Mouse (Mus musculus) spleen, adult 2 months (tissue): ENCODE measurements around the gene Tlr6. TPM values are rescaled to one million over a fixed set of nuclear protein-coding genes. Genes with fewer than 3 reads are reported as not detected.

Source experiments
- DNase-seq, 2 experiments: peaks; one replicate each; pipeline versions ENCODE4 v3.0.0 to v3.0.0-alpha.2; 2012 to 2021; ENCODE audit warnings: low spot score in 2 of 2, low read depth in 1 of 2
- H3K27ac ChIP-seq: fragments of 200-500 bp; 2 replicates; pipeline ENCODE4 v1.5.1; 2012; ENCODE audit warnings: low read length, inconsistent platforms; ENCODE audit not compliant: insufficient read depth
- H3K27me3 ChIP-seq: fragments of 200-500 bp; 2 replicates; pipeline ENCODE4 v1.6.1; 2012; ENCODE audit warnings: mild to moderate bottlenecking, moderate library complexity, low read length, inconsistent platforms; ENCODE audit not compliant: control insufficient read depth, insufficient read depth
- H3K36me3 ChIP-seq: fragments of 200-500 bp; 2 replicates; pipeline ENCODE4 v1.6.1; 2012; ENCODE audit warnings: mild to moderate bottlenecking, low read length, inconsistent platforms; ENCODE audit not compliant: control insufficient read depth, insufficient read depth
- H3K4me1 ChIP-seq: fragments of 200-500 bp; 2 replicates; pipeline ENCODE4 v1.6.1; 2011; ENCODE audit warnings: inconsistent platforms; ENCODE audit not compliant: control insufficient read depth, insufficient read depth, insufficient read length
- H3K4me3 ChIP-seq: fragments of 200-500 bp; 2 replicates; pipeline ENCODE4 v1.5.1; 2011; ENCODE audit warnings: mild to moderate bottlenecking, inconsistent platforms; ENCODE audit not compliant: insufficient read depth, insufficient read length; ENCODE audit errors: extremely low read depth
- CTCF ChIP-seq: fragments of 200-500 bp; IDR thresholded peaks from 2 replicates; pipeline ENCODE4 v1.5.1; 2011; ENCODE audit warnings: mild to moderate bottlenecking, inconsistent platforms; ENCODE audit not compliant: insufficient read depth, insufficient read length, insufficient replicate concordance; ENCODE audit errors: extremely low read depth
- POLR2A ChIP-seq: fragments of 200-500 bp; IDR thresholded peaks from 2 replicates; pipeline ENCODE4 v1.6.1; 2011; ENCODE audit warnings: low read depth, low read length, inconsistent platforms
- WGBS: fragments of 180-500 bp; shearing (Covaris S2); methylation state at CpG from one replicate; pipeline ENCODE4 v1.1.7; 2018; 5-methylcytosine and 5-hydroxymethylcytosine counted together
- polyA plus RNA-seq: library from polyadenylated mRNA; depleted of rRNA; stranded (reverse); fragments of >200 nt; gene quantifications from 2 replicates; pipeline ENCODE4 v1.2.3, GENCODE M21; 2012

Gene Tlr6
- polyA plus RNA-seq, 1 experiment: 2.4 TPM

GRCm38 (mm10) chr5:64968961-64969860 lies 9.3 kb upstream of the Tlr6 start:
- Histone ChIP-seq H3K27ac (peak overlapping the region; percentile 60), H3K4me1 (peaks cover 6% of the 10 kb centered on the region), H3K27me3 (no peaks in the 10 kb centered on the region), H3K4me3 (peak overlapping the region; percentile 80), H3K36me3 (no peaks in the 10 kb centered on the region)
- WGBS: 7% methylated on average over 14 of the region's 14 CpGs
- no peak for TF ChIP-seq POLR2A
- TF ChIP-seq CTCF: no peak
- DNase-seq: peak in 1 of 2 experiments; percentile 22

- Histone ChIP-seq H3K4me1 (peaks cover 10% of the 10 kb centered on the region; the same call in 1 of the 2 replicates), H3K4me3 (no peak overlapping the region), H3K27ac (no peak overlapping the region), H3K27me3 (no peaks in the 10 kb centered on the region), H3K36me3 (no peaks in the 10 kb centered on the region)
- TF ChIP-seq POLR2A: no peak
- no peak for TF ChIP-seq CTCF
- DNase-seq: no peak
- 88% methylated on average over 3 of the region's 3 CpGs for WGBS
These were observed 3.8 kb upstream of the Tlr6 start for GRCm38 (mm10) chr5:64963735-64964134.

GRCm38 (mm10) chr5:64963271-64963670 lies 3.4 kb upstream of the Tlr6 start:
- Histone ChIP-seq H3K27me3 (no peaks in the 10 kb centered on the region), H3K27ac (no peak overlapping the region), H3K36me3 (no peaks in the 10 kb centered on the region), H3K4me1 (peaks cover 12% of the 10 kb centered on the region; the same call in 1 of the 2 replicates), H3K4me3 (no peak overlapping the region)
- no peak for TF ChIP-seq POLR2A
- no peak for TF ChIP-seq CTCF
- DNase-seq: no peak
- 88% methylated on average over 5 of the region's 5 CpGs for WGBS

- peak; percentile 49 to 78 for DNase-seq
- no peaks in the 10 kb centered on the region for H3K36me3 ChIP-seq
- 30% methylated on average over 13 of the region's 13 CpGs for WGBS
- no peaks in the 10 kb centered on the region for H3K27me3 ChIP-seq
- TF ChIP-seq POLR2A: peak; percentile 63
- no peak for TF ChIP-seq CTCF
- H3K4me1 ChIP-seq: peaks cover 12% of the 10 kb centered on the region; the same call in 1 of the 2 replicates
- peak overlapping the region; percentile 96 for H3K27ac ChIP-seq
- H3K4me3 ChIP-seq: peak overlapping the region; percentile 37; the same call in 1 of the 2 replicates
These were observed 1.0 kb upstream of the Tlr6 start for GRCm38 (mm10) chr5:64960857-64961391.

GRCm38 (mm10) chr5:64958991-64959842 lies 680 bp downstream of the Tlr6 start:
- peak overlapping the region; percentile 66 for H3K4me3 ChIP-seq
- DNase-seq: peak; percentile 13 to 64

GRCm38 (mm10) chr5:64954931-64955330 lies 5.0 kb downstream of the Tlr6 start:
- no peak for DNase-seq
- no peak overlapping the region for H3K27ac ChIP-seq
- peaks cover 2% of the 10 kb centered on the region; the same call in 1 of the 2 replicates for H3K4me1 ChIP-seq
- 92% methylated on average over 8 of the region's 8 CpGs for WGBS
- no peak overlapping the region for H3K4me3 ChIP-seq
- H3K36me3 ChIP-seq: no peaks in the 10 kb centered on the region
- no peak for TF ChIP-seq CTCF
- TF ChIP-seq POLR2A: no peak
- H3K27me3 ChIP-seq: no peaks in the 10 kb centered on the region

More at GRCm38 (mm10) chr5:64958991-64959842, 680 bp downstream of the Tlr6 start:
- Histone ChIP-seq H3K4me1 (peaks cover 12% of the 10 kb centered on the region; the same call in 1 of the 2 replicates), H3K27me3 (no peaks in the 10 kb centered on the region), H3K27ac (peak overlapping the region; percentile 75), H3K36me3 (no peaks in the 10 kb centered on the region)
- TF ChIP-seq CTCF (no peak), POLR2A (no peak)
- 7% methylated on average over 22 of the region's 22 CpGs for WGBS
